Mouse (Mus musculus): ENCODE results near the gene St6galnac1. TPM values are rescaled to one million over a fixed set of nuclear protein-coding genes. Genes with fewer than 3 reads are reported as not detected.

The St6galnac1 gene
- polyA plus RNA-seq, 2 experiments, result not detected

- H3K4me3 ChIP-seq (ENCODE audit: insufficient read depth in 1 of 2, low read depth in 2 of 2, low read length in 2 of 2), result peak overlapping the region; percentile 10 to 29; a peak in 1 of 4 replicates
- no peak overlapping the region for H3K9ac ChIP-seq (replicated peaks)
- H3K9me3 ChIP-seq (ENCODE audit: control insufficient read depth, low read length), result no peaks in the 10 kb centered on the region
- H3K4me1 ChIP-seq (replicated peaks; ENCODE audit: control insufficient read depth in 2 of 2, insufficient read depth in 2 of 2, low read length in 1 of 2), result no peaks in the 10 kb centered on the region
- no peak overlapping the region for H3K27ac ChIP-seq
- DNase-seq (ENCODE audit: low read depth in 3 of 3, low spot score in 3 of 3), result no peak
- 12% methylated on average over 28 of the region's 32 CpGs for WGBS (ENCODE audit: insufficient replicate concordance)
- H3K27me3 ChIP-seq (ENCODE audit: control insufficient read depth, insufficient read depth, low read length), result no peaks in the 10 kb centered on the region
- peak; percentile 56; the same call in 1 of the 2 replicates for ATAC-seq (ENCODE audit: insufficient read depth)
- H3K36me3 ChIP-seq (replicated peaks; ENCODE audit: control insufficient read depth, insufficient read depth, low read depth), result no peaks in the 10 kb centered on the region
- TF ChIP-seq CTCF (IDR thresholded peaks at IDR 0.05; ENCODE audit: low read depth), result no peak
- peak overlapping the region; percentile 50 for H3K4me2 ChIP-seq (ENCODE audit: low read depth)
Observed at GRCm38 (mm10) chr11:116810983-116811901, 35.9 kb upstream of the St6galnac1 start.

GRCm38 (mm10) chr11:116810528-116810927, 35.2 kb upstream of the St6galnac1 start:
- Histone ChIP-seq H3K27ac (no peak overlapping the region), H3K4me3 (ENCODE audit: insufficient read depth in 1 of 2, low read depth in 2 of 2, low read length in 2 of 2) (no peak overlapping the region), H3K36me3 (replicated peaks; ENCODE audit: control insufficient read depth, insufficient read depth, low read depth) (no peaks in the 10 kb centered on the region), H3K9me3 (ENCODE audit: control insufficient read depth, low read length) (no peaks in the 10 kb centered on the region), H3K4me1 (replicated peaks; ENCODE audit: control insufficient read depth in 2 of 2, insufficient read depth in 2 of 2, low read length in 1 of 2) (no peaks in the 10 kb centered on the region), H3K9ac (replicated peaks) (no peak overlapping the region), H3K27me3 (ENCODE audit: control insufficient read depth, insufficient read depth, low read length) (no peaks in the 10 kb centered on the region), H3K4me2 (ENCODE audit: low read depth) (no peak overlapping the region)
- no peak for DNase-seq (ENCODE audit: low read depth in 3 of 3, low spot score in 3 of 3)
- ATAC-seq (ENCODE audit: insufficient read depth), result no peak
- TF ChIP-seq EP300 (IDR thresholded peaks at IDR 0.05; ENCODE audit: low read depth) (no peak), CTCF (IDR thresholded peaks at IDR 0.05; ENCODE audit: low read depth) (no peak)
- WGBS (ENCODE audit: insufficient replicate concordance), result 60% methylated on average over 11 of the region's 11 CpGs

GRCm38 (mm10) chr11:116809520-116809919, 34.2 kb upstream of the St6galnac1 start:
- Histone ChIP-seq H3K27me3 (ENCODE audit: control insufficient read depth, insufficient read depth, low read length) (no peaks in the 10 kb centered on the region), H3K9me3 (ENCODE audit: control insufficient read depth, low read length) (no peaks in the 10 kb centered on the region), H3K36me3 (replicated peaks; ENCODE audit: control insufficient read depth, insufficient read depth, low read depth) (no peaks in the 10 kb centered on the region), H3K27ac (no peak overlapping the region), H3K4me2 (ENCODE audit: low read depth) (no peak overlapping the region), H3K9ac (replicated peaks) (no peak overlapping the region), H3K4me3 (ENCODE audit: insufficient read depth in 1 of 2, low read depth in 2 of 2, low read length in 2 of 2) (no peak overlapping the region), H3K4me1 (replicated peaks; ENCODE audit: control insufficient read depth in 2 of 2, insufficient read depth in 2 of 2, low read length in 1 of 2) (no peaks in the 10 kb centered on the region)
- TF ChIP-seq EP300 (IDR thresholded peaks at IDR 0.05; ENCODE audit: low read depth) (no peak), CTCF (IDR thresholded peaks at IDR 0.05; ENCODE audit: low read depth) (no peak)
- WGBS (ENCODE audit: insufficient replicate concordance), result 63% methylated on average over 8 of the region's 8 CpGs
- DNase-seq (ENCODE audit: low read depth in 3 of 3, low spot score in 3 of 3), result no peak
- no peak for ATAC-seq (ENCODE audit: insufficient read depth)

GRCm38 (mm10) chr11:116808811-116809395, 33.6 kb upstream of the St6galnac1 start:
- Histone ChIP-seq H3K4me1 (replicated peaks; ENCODE audit: control insufficient read depth in 2 of 2, insufficient read depth in 2 of 2, low read length in 1 of 2) (no peaks in the 10 kb centered on the region), H3K4me2 (ENCODE audit: low read depth) (no peak overlapping the region), H3K36me3 (replicated peaks; ENCODE audit: control insufficient read depth, insufficient read depth, low read depth) (no peaks in the 10 kb centered on the region), H3K4me3 (ENCODE audit: insufficient read depth in 1 of 2, low read depth in 2 of 2, low read length in 2 of 2) (no peak overlapping the region), H3K27me3 (ENCODE audit: control insufficient read depth, insufficient read depth, low read length) (no peaks in the 10 kb centered on the region), H3K9ac (replicated peaks) (no peak overlapping the region), H3K9me3 (ENCODE audit: control insufficient read depth, low read length) (no peaks in the 10 kb centered on the region), H3K27ac (no peak overlapping the region)
- ATAC-seq (ENCODE audit: insufficient read depth) (no peak), DNase-seq (ENCODE audit: low read depth in 3 of 3, low spot score in 3 of 3) (no peak)
- 76% methylated on average over 11 of the region's 11 CpGs for WGBS (ENCODE audit: insufficient replicate concordance)
- no peak for TF ChIP-seq CTCF (IDR thresholded peaks at IDR 0.05; ENCODE audit: low read depth)
- no peak for TF ChIP-seq EP300 (IDR thresholded peaks at IDR 0.05; ENCODE audit: low read depth)

- Histone ChIP-seq H3K27ac (no peak overlapping the region), H3K9ac (replicated peaks) (no peak overlapping the region), H3K9me3 (ENCODE audit: control insufficient read depth, low read length) (no peaks in the 10 kb centered on the region), H3K4me2 (ENCODE audit: low read depth) (no peak overlapping the region), H3K4me3 (ENCODE audit: insufficient read depth in 1 of 2, low read depth in 2 of 2, low read length in 2 of 2) (no peak overlapping the region), H3K27me3 (ENCODE audit: control insufficient read depth, insufficient read depth, low read length) (no peaks in the 10 kb centered on the region), H3K4me1 (replicated peaks; ENCODE audit: control insufficient read depth in 2 of 2, insufficient read depth in 2 of 2, low read length in 1 of 2) (no peaks in the 10 kb centered on the region), H3K36me3 (replicated peaks; ENCODE audit: control insufficient read depth, insufficient read depth, low read depth) (no peaks in the 10 kb centered on the region)
- WGBS (ENCODE audit: insufficient replicate concordance), result 31% methylated on average over 7 of the region's 7 CpGs
- TF ChIP-seq CTCF (IDR thresholded peaks at IDR 0.05; ENCODE audit: low read depth), result peak; percentile 92
- no peak for TF ChIP-seq EP300 (IDR thresholded peaks at IDR 0.05; ENCODE audit: low read depth)
- ATAC-seq (ENCODE audit: insufficient read depth) (no peak), DNase-seq (ENCODE audit: low read depth in 3 of 3, low spot score in 3 of 3) (peak; percentile 46 to 57 (median 47))
Observed at GRCm38 (mm10) chr11:116807938-116808606, 32.8 kb upstream of the St6galnac1 start.

All from liver, embryonic 14.5 days (tissue).